Mouse (Mus musculus): Measurements from ENCODE around the gene Rims1. TPM values are rescaled to one million over a fixed set of nuclear protein-coding genes. Genes with fewer than 3 reads are reported as not detected.

The Rims1 gene
- polyA plus RNA-seq, 1 experiment from 2014 or later, result 2.0 TPM

GRCm38 (mm10) chr1:22579470-22579869 lies 226.3 kb downstream of the Rims1 start:
- no peak overlapping the region for H3K4me3 ChIP-seq (ENCODE audit: low read length)
- ATAC-seq (ENCODE audit: low read depth), result peak; percentile 88
- H3K9me3 ChIP-seq (ENCODE audit: control insufficient read depth, low read length), result no peaks in the 10 kb centered on the region
- WGBS, result 40% methylated on average over 3 of the region's 3 CpGs
- H3K4me2 ChIP-seq (ENCODE audit: low read depth, low read length), result no peak overlapping the region
- H3K4me1 ChIP-seq (replicated peaks; ENCODE audit: control insufficient read depth, insufficient read depth, low read length), result no peaks in the 10 kb centered on the region; the same call in 1 of the 2 replicates
- H3K9ac ChIP-seq (ENCODE audit: low read length), result no peak overlapping the region
- H3K27ac ChIP-seq (ENCODE audit: low read length), result no peak overlapping the region
- H3K27me3 ChIP-seq (ENCODE audit: control insufficient read depth, insufficient read depth, low read depth, low read length), result no peaks in the 10 kb centered on the region
- no peaks in the 10 kb centered on the region for H3K36me3 ChIP-seq (ENCODE audit: control insufficient read depth, insufficient read depth, low read length)

DNA sequence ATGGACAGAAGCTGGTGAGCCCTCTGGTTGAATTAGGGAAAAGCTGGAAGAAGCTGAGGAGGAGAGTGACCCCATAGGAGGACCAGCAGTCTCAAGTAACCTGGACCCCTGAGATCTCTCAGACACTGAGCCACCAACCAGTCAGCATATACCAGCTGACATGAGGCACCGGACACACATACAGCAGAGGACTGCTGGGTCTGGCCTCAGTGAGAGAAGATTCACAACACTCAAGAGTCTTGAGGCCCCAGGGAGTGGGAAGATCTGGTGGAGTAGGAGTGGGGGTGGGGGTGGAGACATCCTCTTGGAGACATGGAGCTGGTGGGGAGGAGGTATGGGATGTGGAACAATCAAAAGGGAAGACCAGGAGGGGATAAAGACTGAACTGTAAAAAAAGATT lies 233.1 kb downstream of the Rims1 start:
- no peak overlapping the region for H3K9ac ChIP-seq (ENCODE audit: low read length)
- no peaks in the 10 kb centered on the region for H3K4me1 ChIP-seq (replicated peaks; ENCODE audit: control insufficient read depth, insufficient read depth, low read length)
- H3K27me3 ChIP-seq (ENCODE audit: control insufficient read depth, insufficient read depth, low read depth, low read length), result no peaks in the 10 kb centered on the region
- no peaks in the 10 kb centered on the region for H3K36me3 ChIP-seq (ENCODE audit: control insufficient read depth, insufficient read depth, low read length)
- no peak overlapping the region for H3K27ac ChIP-seq (ENCODE audit: low read length)
- 92% methylated on average over 1 of the region's 1 CpGs for WGBS
- no peak overlapping the region for H3K4me2 ChIP-seq (ENCODE audit: low read depth, low read length)
- H3K4me3 ChIP-seq (ENCODE audit: low read length), result no peak overlapping the region
- no peak for ATAC-seq (ENCODE audit: low read depth)
- no peaks in the 10 kb centered on the region for H3K9me3 ChIP-seq (ENCODE audit: control insufficient read depth, low read length)

DNA sequence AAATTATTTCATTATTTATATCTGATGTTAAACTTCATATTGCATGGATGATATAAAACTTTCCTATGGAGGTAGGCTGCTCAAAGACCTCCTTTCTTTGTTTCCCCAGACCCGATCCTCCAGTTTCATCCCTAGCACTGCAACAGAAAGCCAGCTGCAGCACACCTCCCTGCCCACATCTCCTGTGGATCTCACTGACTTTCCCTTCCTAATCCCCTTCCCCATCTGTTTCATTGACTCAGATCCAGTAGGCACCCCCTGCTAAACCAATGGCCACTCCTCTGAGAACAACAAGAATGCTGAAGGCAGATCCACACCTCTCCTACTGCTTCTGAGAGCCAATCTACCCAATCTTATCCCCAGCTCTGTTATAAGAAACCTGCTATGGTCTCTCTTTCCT lies 259.5 kb downstream of the Rims1 start:
- ATAC-seq (ENCODE audit: low read depth), result no peak
- 70% methylated on average over 1 of the region's 1 CpGs for WGBS
- no peaks in the 10 kb centered on the region for H3K4me1 ChIP-seq (replicated peaks; ENCODE audit: control insufficient read depth, insufficient read depth, low read length)
- H3K4me3 ChIP-seq (ENCODE audit: low read length), result no peak overlapping the region
- H3K9ac ChIP-seq (ENCODE audit: low read length), result no peak overlapping the region
- no peak overlapping the region for H3K27ac ChIP-seq (ENCODE audit: low read length)
- H3K9me3 ChIP-seq (ENCODE audit: control insufficient read depth, low read length), result no peaks in the 10 kb centered on the region
- no peak overlapping the region for H3K4me2 ChIP-seq (ENCODE audit: low read depth, low read length)
- H3K36me3 ChIP-seq (ENCODE audit: control insufficient read depth, insufficient read depth, low read length), result no peaks in the 10 kb centered on the region
- no peaks in the 10 kb centered on the region for H3K27me3 ChIP-seq (ENCODE audit: control insufficient read depth, insufficient read depth, low read depth, low read length)

DNA sequence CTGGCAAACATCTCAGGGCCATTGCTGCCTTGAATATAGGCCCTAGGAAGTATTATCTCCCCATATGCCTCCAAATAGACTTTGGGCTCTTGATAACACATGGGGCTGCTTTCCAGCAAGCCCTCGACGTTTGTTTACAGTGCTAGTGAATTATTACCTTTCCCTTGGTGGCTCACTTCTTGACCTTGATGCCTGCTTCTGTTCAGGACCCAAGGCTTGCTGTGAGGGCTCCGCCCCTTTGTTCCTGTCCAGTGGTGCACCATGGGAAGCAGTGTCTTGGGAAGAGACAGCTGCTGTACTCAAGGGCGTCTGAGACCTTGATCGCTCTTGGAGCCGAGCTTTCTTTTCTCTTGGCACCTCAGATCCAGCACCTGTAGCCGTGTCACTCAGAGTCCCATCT lies 267.7 kb downstream of the Rims1 start:
- H3K4me2 ChIP-seq (ENCODE audit: low read depth, low read length), result no peak overlapping the region
- no peaks in the 10 kb centered on the region for H3K36me3 ChIP-seq (ENCODE audit: control insufficient read depth, insufficient read depth, low read length)
- peaks cover 16% of the 10 kb centered on the region for H3K27me3 ChIP-seq (ENCODE audit: control insufficient read depth, insufficient read depth, low read depth, low read length)
- ATAC-seq (ENCODE audit: low read depth), result no peak
- WGBS, result 45% methylated on average over 7 of the region's 7 CpGs
- no peak overlapping the region for H3K4me3 ChIP-seq (ENCODE audit: low read length)
- no peak overlapping the region for H3K27ac ChIP-seq (ENCODE audit: low read length)
- H3K9ac ChIP-seq (ENCODE audit: low read length), result no peak overlapping the region
- H3K4me1 ChIP-seq (replicated peaks; ENCODE audit: control insufficient read depth, insufficient read depth, low read length), result peaks cover under 1% of the 10 kb centered on the region; the same call in 1 of the 2 replicates
- no peaks in the 10 kb centered on the region for H3K9me3 ChIP-seq (ENCODE audit: control insufficient read depth, low read length)

DNA sequence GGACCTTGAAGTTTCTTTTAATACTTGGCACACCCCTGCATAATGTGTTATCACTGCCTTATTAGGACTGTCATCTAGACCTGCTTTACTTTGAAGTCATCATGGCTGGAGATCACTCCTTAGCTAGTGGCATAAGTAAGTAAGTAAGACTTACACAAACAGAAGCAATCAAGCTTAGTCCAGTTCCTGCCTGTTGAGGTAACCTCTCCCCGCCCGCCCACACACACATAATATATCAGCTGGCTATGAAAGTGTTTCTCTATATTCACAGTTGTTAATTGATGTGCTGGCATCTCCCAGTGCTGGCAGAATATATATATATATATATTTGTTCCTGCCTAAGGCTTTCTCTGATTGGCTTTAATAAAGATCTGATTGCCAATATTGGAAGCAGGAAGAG lies 269.0 kb downstream of the Rims1 start:
- WGBS, result 83% methylated on average over 2 of the region's 2 CpGs

GRCm38 (mm10) chr1:22535049-22535448 lies 270.7 kb downstream of the Rims1 start:
- Histone ChIP-seq H3K4me3 (ENCODE audit: low read length) (no peak overlapping the region), H3K4me2 (ENCODE audit: low read depth, low read length) (no peak overlapping the region), H3K9me3 (ENCODE audit: control insufficient read depth, low read length) (no peaks in the 10 kb centered on the region), H3K27ac (ENCODE audit: low read length) (no peak overlapping the region), H3K36me3 (ENCODE audit: control insufficient read depth, insufficient read depth, low read length) (no peaks in the 10 kb centered on the region), H3K9ac (ENCODE audit: low read length) (no peak overlapping the region), H3K27me3 (ENCODE audit: control insufficient read depth, insufficient read depth, low read depth, low read length) (peaks cover 20% of the 10 kb centered on the region), H3K4me1 (replicated peaks; ENCODE audit: control insufficient read depth, insufficient read depth, low read length) (peaks cover 3% of the 10 kb centered on the region; the same call in 1 of the 2 replicates)
- 34% methylated on average over 4 of the region's 4 CpGs for WGBS
- no peak for ATAC-seq (ENCODE audit: low read depth)

More for the DNA sequence above, 269.0 kb downstream of the Rims1 start:
- H3K4me3 ChIP-seq (ENCODE audit: low read length), result no peak overlapping the region
- peaks cover 3% of the 10 kb centered on the region; the same call in 1 of the 2 replicates for H3K4me1 ChIP-seq (replicated peaks; ENCODE audit: control insufficient read depth, insufficient read depth, low read length)
- no peaks in the 10 kb centered on the region for H3K9me3 ChIP-seq (ENCODE audit: control insufficient read depth, low read length)
- H3K27me3 ChIP-seq (ENCODE audit: control insufficient read depth, insufficient read depth, low read depth, low read length), result peaks cover 20% of the 10 kb centered on the region
- H3K4me2 ChIP-seq (ENCODE audit: low read depth, low read length), result no peak overlapping the region
- H3K27ac ChIP-seq (ENCODE audit: low read length), result no peak overlapping the region
- no peaks in the 10 kb centered on the region for H3K36me3 ChIP-seq (ENCODE audit: control insufficient read depth, insufficient read depth, low read length)
- H3K9ac ChIP-seq (ENCODE audit: low read length), result no peak overlapping the region
- no peak for ATAC-seq (ENCODE audit: low read depth)

GRCm38 (mm10) chr1:22533146-22534096 lies 272.4 kb downstream of the Rims1 start:
- H3K27me3 ChIP-seq (ENCODE audit: control insufficient read depth, insufficient read depth, low read depth, low read length), result peaks cover 20% of the 10 kb centered on the region
- peak overlapping the region; percentile 99 for H3K4me2 ChIP-seq (ENCODE audit: low read depth, low read length)
- no peak overlapping the region for H3K27ac ChIP-seq (ENCODE audit: low read length)
- H3K4me1 ChIP-seq (replicated peaks; ENCODE audit: control insufficient read depth, insufficient read depth, low read length), result peaks cover 3% of the 10 kb centered on the region; the same call in 1 of the 2 replicates
- under 1% methylated on average over 83 of the region's 112 CpGs for WGBS
- H3K4me3 ChIP-seq (ENCODE audit: low read length), result peak overlapping the region; percentile 70
- ATAC-seq (ENCODE audit: low read depth), result peak; percentile 86
- H3K36me3 ChIP-seq (ENCODE audit: control insufficient read depth, insufficient read depth, low read length), result no peaks in the 10 kb centered on the region
- H3K9me3 ChIP-seq (ENCODE audit: control insufficient read depth, low read length), result no peaks in the 10 kb centered on the region
- peak overlapping the region; percentile 58 for H3K9ac ChIP-seq (ENCODE audit: low read length)

- Histone ChIP-seq H3K4me2 (ENCODE audit: low read depth, low read length) (no peak overlapping the region), H3K9me3 (ENCODE audit: control insufficient read depth, low read length) (no peaks in the 10 kb centered on the region), H3K27ac (ENCODE audit: low read length) (no peak overlapping the region), H3K4me3 (ENCODE audit: low read length) (no peak overlapping the region), H3K27me3 (ENCODE audit: control insufficient read depth, insufficient read depth, low read depth, low read length) (no peaks in the 10 kb centered on the region), H3K4me1 (replicated peaks; ENCODE audit: control insufficient read depth, insufficient read depth, low read length) (no peaks in the 10 kb centered on the region), H3K36me3 (ENCODE audit: control insufficient read depth, insufficient read depth, low read length) (no peaks in the 10 kb centered on the region), H3K9ac (ENCODE audit: low read length) (no peak overlapping the region)
- no peak for ATAC-seq (ENCODE audit: low read depth)
- 93% methylated on average over 4 of the region's 4 CpGs for WGBS
Measured at GRCm38 (mm10) chr1:22515103-22515502, 290.7 kb downstream of the Rims1 start.

DNA sequence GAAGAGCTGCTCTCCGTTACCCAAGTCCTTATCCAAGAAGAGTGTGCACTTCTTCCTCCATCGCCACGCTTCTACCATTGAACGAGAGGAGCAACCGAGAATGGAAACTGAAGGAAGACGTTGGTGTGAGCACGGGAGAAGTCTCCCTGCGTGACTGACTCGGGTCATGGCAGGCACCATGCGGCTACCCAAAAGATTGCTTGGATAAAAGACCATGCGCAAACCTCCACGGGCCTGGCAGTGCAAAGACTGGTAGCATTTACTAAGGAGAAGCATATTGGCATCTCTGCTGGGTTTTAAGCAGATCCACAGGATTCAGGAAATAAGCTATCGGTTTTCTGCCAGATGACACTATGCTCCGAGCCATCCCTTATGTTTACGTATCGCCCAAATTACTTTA lies 293.4 kb downstream of the Rims1 start:
- Histone ChIP-seq H3K27ac (ENCODE audit: low read length) (no peak overlapping the region), H3K4me1 (replicated peaks; ENCODE audit: control insufficient read depth, insufficient read depth, low read length) (no peaks in the 10 kb centered on the region), H3K9ac (ENCODE audit: low read length) (no peak overlapping the region), H3K9me3 (ENCODE audit: control insufficient read depth, low read length) (no peaks in the 10 kb centered on the region), H3K4me3 (ENCODE audit: low read length) (no peak overlapping the region), H3K4me2 (ENCODE audit: low read depth, low read length) (no peak overlapping the region), H3K36me3 (ENCODE audit: control insufficient read depth, insufficient read depth, low read length) (no peaks in the 10 kb centered on the region), H3K27me3 (ENCODE audit: control insufficient read depth, insufficient read depth, low read depth, low read length) (no peaks in the 10 kb centered on the region)
- WGBS, result 83% methylated on average over 16 of the region's 16 CpGs
- no peak for ATAC-seq (ENCODE audit: low read depth)
